Mouse (Mus musculus): ENCODE results near the gene Wfdc16.

DNA sequence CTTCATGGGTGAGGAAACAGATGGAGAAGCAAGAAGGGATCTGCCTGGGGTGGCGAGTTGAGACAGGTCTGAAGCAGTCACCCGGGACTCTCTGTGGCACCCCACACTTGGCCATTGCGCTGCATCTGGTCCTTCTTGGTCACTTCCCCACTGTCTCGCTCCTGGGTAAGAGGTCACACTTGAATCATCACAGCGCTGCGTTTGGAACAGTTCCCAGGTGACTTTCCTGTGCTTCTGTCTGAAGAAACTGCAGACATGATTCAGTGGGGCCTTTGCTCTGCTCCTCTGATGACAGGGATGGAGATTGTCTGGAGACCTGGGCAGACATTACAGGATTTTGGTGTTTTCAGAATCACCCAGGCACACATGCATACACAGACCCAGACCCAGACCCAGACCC lies 29.8 kb downstream of the Wfdc16 start:
- no peak for TF ChIP-seq POLR2A (IDR thresholded peaks at IDR 0.05; ENCODE audit: borderline replicate concordance, extremely low read depth, insufficient read depth, insufficient read length, poor library complexity, severe bottlenecking)
- no peak for TF ChIP-seq CTCF (IDR thresholded peaks at IDR 0.05; ENCODE audit: borderline replicate concordance, extremely low read depth, insufficient read depth, insufficient read length)
